Mouse (Mus musculus) MEL (cell line): Measurements from ENCODE around the gene Btbd11.

Experiments
- BHLHE40 ChIP-seq: IDR thresholded peaks from 2 replicates; pipeline ENCODE4 v1.6.1; 2012; ENCODE audit warnings: low read depth, mild to moderate bottlenecking, inconsistent platforms, low read length, improper control_type of control experiment, borderline replicate concordance
- MAZ ChIP-seq: IDR thresholded peaks from 2 replicates; pipeline ENCODE4 v1.6.1; 2012; ENCODE audit warnings: low read depth, mild to moderate bottlenecking, inconsistent platforms, low read length, improper control_type of control experiment
- RCOR1 ChIP-seq: IDR thresholded peaks from 2 replicates; pipeline ENCODE4 v1.6.1; 2012; ENCODE audit warnings: low read depth, mild to moderate bottlenecking, inconsistent platforms, low read length, improper control_type of control experiment
- SMC3 ChIP-seq: IDR thresholded peaks from 2 replicates; pipeline ENCODE4 v1.6.1; 2011; ENCODE audit warnings: low read depth, low read length, improper control_type of control experiment

DNA sequence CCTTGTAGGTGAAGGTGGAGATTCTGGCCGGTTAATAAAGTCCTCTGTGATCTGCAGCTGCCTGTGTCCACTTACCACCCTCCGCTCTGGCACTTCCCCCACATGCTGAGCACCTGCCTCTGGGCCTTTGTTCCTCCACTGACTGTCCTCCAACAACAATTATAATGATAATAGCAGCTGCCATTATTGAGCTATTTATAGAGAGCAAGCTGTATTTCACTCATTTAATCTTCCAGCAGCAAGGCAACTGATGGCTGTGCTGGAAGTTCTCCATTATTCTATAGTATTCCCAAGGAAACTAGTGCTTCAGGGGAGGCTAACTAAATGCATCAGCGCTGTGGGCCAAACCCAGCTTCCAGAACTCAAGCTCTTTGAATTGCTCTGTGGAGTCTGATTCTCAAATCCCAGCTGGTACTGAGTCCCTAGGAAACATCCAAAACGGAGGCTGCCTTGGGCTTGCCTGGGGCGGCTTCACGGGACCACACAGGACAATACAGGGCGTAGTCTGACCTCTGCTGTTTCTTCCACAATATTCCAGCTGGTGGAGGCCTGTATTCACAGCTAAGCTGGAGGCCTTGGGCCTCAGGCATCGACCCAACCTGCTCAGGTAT is 153.0 kb downstream of the Btbd11 start:
- TF ChIP-seq BHLHE40 = no peak
- no peak for TF ChIP-seq SMC3
- no peak for TF ChIP-seq MAZ
- TF ChIP-seq RCOR1 = no peak
